Mouse (Mus musculus) monocyte, adult 2 months (primary cell): ENCODE measurements around the gene Espn.

ENCODE experiments used
- DNase-seq, 2 experiments: peaks; one replicate each; pipeline ENCODE4 v3.0.0; 2022; ENCODE audit warnings: low spot score in 2 of 2, low read depth in 1 of 2

The Espn gene

DNA sequence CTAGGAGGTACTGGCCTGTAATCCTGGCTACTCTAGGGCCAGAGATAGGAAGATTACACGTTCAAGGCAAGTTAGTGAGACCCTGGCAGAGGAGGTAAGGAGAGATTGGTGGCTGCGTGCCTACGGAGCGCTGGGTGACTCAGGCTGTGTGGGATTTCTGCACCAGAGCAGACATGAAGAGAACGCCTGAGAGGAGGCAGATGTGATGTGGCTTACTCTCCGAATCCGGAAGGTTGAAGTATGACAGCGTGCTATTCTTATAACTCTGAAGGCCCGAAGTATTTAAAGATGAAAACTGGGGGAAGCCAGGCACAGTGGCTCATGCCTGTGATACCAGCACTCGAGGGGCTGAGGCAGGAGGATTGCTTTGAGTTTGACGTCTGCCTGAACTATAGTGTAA lies 51.6 kb downstream of the Espn start:
- DNase-seq: no peak

DNA sequence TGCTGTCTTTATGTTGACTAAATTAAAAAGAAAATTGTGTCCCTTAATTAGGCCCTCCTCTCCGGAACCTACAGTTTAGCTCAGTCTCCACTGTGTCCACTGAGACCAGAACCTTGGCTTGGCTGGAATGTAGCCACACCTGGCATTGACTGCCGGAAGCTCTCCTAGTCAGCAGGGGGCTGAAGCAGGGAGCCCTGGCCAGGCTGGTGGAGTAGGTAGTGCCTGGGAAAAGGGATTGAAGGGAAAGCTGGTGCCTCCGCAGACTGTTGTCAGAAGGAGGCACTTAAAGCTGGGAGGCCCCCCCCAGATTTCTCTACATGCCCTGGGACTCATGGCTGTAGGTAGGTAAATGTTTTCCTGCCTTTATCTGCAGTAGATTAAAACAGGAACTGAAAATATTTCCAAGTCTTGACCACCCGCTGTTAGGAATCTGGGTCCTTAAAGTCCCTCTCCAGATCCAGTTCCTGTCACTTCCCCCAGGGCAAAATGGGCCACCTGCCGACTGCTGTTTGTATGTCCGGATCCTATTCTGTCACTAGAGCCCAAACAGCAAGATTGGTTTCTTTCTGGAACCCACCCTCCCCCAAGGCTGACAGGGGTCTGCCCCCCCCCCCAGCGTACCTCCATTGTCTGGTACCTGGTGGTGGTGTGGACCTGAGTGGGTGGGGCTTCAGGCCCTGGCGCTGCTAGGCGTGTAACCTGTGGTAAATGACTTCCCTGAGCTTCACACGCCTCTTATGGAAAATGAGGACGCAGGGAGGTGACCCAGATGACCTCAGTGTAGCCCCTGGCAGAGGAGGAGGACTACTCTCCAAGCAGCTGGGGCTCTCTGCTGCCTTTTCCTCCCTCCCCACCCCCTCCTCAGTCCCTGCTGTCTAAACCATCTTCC lies 54.0 kb downstream of the Espn start:
- DNase-seq: no peak

DNA sequence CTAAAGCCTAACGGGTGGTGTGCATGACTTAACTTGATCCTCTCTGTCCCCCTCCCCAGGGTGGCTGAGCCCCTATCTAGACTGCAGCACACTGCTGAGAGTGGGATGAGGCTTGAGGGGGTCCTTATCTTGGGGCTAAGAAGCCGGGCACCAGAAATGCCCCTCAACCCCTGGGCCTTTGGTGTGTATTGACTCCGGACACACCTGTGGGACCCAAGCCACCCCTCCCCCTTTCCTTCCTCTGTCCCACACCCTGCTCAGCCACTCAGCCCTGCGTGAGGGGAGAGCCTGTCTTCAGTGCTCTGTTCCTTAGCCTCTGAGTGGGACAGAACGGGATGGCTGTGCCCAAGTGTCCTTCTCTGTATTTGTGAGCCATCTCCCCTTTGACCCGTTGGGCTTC lies 55.2 kb downstream of the Espn start:
- no peak for DNase-seq

DNA sequence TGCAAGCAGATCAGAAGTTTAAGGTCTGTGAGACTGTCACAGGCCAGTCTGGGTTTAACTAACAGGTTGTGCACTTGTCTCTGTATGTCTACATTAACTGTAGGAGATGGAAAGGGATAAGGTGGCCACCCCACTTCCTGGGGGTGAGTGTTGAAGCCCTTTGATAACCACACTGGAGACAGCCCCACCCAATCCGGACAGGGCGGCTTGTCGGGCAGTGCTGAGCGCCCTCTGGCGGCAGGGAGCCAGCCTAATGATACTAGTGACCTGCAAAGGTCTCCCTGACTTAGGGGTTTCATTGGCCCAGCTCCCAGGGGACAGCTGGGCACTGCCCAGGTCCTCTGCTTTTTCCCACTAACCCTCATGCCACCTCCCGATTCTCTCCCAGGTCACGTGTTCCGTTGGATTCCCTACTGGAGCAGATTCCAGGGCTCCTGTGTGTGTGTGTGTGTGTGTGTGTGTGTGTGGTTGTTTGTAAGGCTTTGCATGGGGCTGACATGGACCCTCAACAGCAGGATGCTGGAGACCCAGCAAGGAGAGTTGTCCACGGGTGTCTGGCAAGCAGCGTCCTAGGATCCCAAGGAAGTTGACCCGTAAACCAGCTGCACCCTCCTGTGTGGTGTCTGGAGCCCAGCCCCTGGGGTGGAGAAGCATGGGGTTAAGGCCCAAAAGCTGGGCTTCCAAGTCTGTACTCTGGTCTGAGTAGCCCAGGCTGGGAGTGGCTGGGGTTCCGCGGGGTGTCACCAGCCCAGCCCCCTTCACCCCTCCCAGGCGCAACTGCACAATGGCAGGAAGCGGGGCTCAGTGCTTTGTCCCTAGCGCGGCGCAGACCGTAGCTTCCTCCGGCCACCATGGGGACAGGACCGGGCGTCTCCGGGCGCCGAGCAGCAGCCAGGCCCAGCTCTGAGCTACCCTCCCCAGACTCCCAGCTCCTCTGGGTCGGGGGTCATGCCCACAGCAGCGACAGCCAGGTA lies 55.9 kb downstream of the Espn start:
- DNase-seq: peak; percentile 45 to 61

DNA sequence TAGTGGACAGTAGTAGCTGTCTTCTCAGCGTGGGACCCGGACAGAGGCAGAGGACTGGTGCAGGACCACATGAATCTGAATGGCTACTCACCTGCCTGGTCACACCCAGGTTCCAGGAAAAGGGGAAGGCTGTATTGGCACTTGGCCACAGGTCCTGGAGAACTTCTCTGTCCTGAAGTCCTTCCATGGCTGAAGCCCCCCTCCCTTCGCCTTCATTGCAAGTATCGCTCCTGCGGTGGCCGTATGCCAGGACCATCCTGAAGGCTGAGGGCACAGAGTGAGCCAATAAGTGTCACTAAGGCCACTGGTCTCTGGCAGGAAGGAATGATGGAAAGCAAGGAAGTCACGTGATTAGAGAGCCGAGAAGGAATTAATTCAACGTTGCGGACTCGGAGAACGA lies 57.9 kb downstream of the Espn start:
- no peak for DNase-seq

DNA sequence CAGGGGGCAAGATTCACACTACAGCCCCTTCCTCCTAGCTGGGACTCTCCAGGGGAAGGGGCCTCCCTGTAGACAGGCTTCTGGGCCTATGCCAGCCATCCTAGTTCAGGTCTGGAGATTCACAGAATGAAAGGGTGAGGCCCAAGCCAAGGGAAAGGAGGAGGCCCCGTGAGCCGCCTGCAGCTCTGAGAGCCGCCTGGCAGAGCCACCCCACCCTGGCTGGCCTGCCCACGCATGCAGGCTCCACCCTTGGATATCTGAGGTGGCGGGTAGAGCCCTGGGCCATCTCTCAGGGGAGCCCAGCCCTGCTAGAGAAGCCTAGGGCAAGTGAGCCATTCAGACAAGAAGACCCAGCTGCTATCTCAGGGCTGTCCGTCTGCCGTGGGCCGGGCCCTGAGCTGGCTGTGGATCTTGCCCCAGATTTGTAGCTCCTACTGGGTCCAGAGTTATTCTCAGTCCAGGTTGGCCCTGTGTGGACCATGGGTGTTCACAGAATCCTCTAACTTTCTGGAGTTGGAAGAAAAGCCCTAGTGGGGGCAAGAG lies 59.3 kb downstream of the Espn start:
- DNase-seq: no peak

DNA sequence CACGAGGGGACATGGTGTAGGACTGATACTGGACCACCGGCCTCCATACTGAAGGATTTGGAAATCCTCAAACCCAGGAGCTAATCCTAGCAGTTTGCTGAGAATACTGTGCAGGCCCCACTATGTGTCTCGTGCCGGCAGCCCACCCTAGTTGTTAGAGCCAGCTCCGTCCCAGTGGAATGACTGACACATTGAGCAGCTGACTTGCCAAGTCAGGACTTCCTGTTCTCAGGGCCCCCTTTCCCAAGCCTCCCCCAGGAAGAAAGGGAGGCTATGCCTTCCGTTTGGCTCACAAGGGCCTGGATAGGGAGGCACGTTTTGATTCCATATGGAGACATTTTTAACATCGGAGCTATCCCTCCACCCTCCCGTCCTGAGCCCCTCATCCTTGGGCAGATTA lies 62.0 kb downstream of the Espn start:
- DNase-seq: no peak

DNA sequence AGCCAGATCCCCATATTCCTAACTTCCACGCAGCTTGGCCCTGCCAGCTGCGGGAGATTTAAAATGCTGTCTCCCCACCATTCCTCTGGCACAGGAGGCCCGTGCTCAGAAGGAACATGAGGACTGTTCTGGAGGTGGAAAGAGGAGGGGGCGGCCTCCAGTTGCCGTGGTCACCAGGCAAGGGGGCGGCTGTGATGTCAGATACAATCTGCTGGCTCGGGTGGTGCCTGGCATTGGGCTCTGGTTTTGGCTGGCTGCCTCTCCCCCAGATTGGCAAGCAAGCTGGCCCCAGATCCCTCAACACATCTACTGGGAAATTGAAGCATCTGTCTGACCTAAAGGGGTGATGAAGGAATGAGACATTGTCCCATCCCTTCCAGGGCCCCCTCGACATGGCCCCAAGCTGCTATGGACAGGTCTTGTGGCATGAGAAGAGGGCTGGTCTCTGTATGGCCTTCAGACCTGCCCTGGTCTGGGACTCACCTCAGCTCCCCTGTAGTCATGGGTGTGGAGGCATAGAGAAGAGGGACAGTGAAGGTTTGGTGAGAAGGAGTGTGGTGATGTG lies 63.5 kb downstream of the Espn start:
- no peak for DNase-seq

DNA sequence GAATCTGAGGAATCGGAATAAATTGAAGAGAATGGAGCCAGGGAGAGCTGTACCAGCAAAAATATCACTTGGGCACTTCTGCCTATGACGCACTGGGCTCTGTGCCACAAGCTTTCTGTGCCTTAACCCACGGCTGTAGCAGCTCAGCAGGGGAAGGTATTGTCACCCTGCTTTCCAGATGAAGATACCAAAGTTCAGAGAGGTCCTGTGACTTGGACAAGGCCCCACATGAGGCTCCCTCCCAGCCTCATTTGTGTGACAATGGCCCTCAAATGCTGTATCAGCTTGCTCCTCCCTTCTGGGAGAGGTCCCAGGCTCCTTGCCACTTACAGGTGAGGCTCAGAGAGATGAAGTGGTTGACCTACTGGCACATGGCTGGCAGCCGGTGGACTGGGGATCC lies 64.0 kb downstream of the Espn start:
- DNase-seq: no peak

DNA sequence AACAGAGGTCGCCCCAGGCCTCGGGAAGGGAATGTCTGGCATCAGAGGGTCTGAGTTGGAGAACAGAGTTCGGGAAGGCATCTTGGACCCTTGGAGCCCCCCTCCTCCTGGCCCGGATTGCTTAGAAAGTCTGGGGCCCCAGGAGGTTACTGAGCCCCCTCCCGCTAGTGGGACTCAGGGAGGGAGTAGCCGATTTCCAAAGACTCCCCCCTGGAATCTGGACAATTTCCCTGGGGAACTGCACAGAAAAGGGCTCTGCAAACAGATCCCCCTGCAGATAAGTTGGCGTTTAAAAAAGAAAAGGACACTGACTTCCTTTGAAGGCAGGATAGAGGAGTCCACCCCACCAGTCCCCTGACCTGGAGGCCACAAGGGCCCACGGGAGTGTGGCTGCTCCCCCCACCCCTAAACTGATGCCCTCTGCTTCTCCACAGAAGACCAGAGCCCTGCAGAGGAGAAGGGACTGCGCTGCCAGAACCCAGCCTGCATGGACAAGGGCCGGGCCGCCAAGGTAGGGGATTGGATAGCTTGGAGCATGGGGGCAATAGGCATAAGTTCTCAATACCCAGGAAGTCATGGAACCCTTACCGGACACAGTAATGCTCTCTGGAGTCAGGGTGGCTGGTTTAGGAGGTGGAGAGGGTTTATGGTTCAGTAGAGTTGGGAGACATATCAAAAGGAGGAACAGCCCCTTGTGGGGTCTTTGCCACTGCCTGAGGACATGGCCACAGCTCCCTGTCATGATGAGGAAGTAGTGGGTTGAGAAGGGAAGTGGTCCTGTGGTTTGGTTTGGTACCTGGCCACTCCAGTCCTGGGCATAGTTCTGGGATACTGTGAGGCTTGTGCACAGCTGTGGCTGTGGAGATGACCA lies 64.7 kb downstream of the Espn start:
- DNase-seq: no peak

DNA sequence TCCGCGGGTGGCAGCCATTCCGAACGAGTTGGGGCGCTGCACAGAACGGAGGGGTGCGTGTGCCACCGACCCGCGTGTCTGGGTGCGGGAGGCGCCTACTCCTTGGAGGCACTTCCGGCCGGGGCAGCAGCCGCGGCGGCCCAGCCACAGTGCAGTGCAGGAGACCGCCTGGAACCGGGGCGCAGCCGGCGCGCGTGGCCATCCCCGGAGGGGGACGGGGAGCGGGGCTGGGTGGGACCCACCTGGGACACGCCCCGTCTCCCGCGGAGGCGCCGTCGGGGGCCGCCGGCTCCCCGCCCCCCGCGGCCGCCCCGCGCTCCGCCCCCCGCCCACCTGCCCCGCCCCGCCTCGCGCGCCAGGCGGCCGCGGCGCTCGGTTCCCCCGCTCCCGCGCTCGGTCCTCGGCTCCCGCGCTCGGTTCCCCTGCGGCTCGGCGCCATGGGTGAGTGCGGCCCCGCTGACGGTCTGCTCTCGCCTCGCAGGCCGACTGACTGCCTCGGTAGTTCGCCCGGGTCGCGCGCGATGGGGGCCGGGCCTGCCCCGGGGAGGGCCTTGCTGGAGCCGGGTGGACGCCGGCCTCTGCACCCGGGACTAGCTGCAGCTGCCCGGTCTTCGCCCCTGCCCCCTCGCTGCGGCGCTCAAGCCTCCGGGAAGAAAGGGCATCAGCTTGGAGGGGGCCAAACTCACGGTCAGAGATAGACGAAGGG lies 65.5 kb downstream of the Espn start:
- DNase-seq: no peak

DNA sequence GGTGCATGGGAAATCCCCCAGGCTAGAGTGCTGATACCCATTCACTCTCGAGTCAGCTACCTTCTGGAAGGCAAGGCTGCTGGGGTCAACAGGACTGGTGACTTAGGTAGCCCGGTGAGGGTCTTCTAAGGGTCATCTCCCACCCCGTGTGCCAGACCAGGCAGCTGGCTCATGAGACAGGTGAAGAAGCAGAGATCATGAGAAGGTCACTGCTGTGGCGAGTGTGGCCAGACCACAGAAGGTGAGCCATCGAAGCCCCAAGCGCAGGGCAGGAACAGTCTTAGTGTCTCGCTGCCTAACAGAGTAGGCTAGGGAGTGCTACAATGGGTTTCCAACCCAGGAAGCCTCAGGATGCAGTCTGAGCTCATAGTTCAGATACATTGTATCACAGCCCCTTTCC lies 67.6 kb downstream of the Espn start:
- DNase-seq: no peak

DNA sequence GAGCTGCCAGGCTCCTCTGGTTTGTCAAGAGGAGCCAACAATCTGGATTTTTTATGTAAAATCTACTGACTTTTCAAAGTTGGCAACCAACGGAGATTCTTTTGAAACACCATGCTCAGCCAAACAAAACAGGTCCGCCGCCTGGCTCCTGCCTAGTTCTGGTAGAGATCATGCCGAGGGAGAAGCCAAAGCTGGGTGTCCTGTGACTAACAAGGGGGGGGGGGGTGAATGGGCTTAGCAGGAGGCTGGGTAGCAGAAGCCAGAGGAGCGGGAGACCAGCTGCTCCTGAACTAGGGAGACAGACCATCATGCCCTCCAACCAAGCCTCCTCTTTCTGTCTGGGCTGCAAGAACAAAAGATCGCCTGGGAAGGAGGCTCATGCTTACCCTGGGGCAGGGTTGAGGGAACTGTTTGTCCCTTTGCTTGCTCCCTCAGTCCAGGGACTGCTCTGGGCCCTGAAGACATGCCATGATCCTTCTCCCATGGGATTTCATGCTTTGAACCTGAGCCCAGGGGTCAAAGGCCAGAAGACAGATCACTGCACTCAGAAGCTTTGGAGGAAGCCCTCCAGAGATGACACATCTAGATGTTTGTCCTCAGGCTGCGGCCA lies 68.5 kb downstream of the Espn start:
- DNase-seq: no peak

DNA sequence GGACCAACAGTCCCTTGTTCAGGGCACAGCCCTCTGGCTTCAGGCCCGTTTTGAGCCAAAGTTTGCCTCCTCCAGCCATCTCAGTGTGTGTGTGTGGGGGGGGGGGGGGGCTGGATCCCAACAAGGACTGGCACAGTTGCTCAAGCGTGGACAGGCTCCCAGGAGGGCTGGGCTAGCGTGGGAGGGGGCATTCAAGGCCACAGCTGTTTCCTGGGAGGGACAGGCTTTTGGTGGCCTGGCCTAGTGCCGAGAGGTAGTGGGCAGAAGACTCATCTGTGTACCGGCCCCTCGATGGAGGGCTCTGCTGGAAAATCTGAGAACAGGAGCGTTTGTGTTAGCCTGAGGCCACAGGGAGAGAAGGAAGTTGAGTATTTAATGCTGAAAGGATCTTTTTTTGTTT lies 72.2 kb downstream of the Espn start:
- no peak for DNase-seq

DNA sequence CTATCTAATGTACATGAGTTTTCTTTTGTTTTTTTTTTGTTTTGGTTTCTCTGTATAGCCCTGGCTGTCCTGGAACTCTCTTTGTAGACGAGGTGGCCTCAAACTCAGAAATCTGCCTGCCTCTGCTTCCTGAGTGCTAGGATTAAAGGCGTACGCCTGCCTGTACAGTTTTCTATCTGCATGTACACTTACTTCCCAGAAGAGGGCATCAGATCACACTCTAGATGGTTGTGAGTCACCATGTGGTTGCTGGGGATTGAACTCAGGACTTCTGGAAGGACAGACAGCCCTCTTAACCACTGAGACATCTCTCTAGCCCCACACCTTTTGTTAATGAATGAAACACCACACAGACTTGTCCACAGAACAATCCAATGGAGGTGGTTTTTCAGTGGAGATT lies 72.9 kb downstream of the Espn start:
- DNase-seq: no peak

DNA sequence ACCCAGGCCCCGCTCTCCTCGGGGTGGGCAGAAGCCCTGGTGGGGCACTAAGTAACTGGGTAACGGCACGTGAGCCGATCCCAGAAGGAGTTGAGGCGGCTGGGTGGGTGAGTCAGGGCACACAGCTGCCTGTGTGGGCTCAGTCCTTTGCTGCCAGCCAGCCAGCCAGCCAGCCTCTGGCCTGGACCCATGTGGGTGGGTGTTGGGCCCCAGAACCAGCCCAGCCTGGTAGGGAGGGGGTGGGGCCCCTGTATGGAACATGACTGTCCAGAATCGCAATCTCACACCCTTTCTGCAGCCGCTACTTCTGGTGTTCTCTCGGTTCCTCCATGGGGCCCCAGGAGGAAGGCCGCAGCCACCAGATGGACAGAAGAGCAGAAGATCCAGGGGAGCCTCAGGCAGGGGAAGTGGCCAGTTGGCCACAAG lies 74.1 kb downstream of the Espn start:
- DNase-seq: no peak

DNA sequence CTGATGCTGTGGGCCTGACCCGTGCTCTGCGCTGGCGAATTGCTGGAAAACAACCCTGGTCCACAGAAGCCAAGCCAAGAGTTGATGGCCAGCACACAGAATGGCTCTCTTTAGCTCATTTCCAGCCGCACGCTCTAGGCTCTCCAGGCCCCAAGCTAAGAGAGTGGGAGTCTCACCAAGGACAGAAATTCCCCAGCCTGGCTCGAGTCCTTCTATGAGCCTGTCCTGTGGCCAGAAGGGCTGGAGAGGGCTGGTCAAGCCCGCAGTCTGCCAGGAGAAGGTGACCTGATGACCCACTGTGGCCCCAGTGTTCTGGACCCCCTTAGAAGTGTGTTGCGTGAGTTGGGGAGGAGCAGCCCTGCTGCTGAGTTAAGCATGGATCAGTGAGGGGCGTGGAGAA lies 75.0 kb downstream of the Espn start:
- no peak for DNase-seq

DNA sequence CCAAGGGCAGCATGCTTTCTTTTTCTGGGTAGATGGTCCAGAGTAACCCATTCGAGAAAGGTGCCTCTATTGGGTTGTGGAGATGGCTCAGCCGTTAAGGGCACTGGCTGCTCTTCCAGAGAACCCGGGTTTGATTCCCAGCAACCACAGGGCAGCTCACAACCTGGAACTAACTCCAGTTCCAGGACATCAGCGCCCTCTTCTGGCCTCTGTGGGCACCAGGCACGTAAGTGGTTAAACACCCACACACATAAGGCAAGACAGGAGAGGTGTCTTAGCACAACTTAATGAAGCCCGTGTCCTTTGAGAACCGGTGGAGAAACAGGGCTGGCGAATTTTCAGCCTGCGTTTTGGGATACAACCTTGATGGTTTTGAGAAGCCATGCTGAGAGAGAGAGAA lies 77.6 kb downstream of the Espn start:
- DNase-seq: no peak

DNA sequence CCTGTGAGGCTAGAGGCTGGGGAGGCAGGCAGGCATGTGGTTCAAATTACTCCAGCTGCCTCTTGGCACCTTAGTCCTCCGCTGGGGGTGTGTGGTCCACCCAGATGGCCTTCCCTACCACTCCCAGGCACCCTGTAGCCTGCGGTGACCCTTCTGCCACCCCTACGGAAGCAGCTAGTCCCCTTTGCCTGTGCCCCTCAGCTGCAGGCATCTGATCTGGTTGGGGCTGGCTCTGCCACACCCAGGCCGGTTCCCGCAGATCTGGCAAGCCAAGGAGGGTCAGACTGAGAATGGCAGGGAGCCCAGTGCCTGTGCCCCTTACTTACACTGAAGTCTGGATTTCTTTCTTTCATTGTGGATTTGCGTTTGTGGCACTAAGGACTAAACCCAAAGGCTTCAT lies 78.5 kb downstream of the Espn start:
- DNase-seq: no peak

DNA sequence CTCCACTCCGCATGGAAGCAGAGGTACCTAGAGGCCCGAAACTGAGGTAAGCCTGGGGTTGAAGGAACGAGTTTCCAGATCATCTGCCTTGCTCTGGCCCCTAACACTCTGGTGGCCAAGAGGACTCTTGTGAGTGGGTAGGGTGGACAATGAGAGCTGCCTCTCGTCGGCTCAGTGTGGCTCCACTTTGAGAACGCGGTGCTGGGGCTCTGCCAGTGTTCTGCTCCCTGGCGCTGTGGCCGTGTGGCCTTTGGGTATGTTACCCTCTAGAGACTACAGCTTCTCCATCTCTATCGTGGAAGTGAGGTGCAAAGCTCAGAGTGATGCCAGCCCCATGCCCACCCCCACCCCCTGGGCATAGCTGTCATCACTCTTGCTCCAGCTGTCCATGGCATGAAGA lies 79.5 kb downstream of the Espn start:
- DNase-seq: no peak
